Mouse (Mus musculus): Measurements from ENCODE around the gene Aloxe3.

DNA sequence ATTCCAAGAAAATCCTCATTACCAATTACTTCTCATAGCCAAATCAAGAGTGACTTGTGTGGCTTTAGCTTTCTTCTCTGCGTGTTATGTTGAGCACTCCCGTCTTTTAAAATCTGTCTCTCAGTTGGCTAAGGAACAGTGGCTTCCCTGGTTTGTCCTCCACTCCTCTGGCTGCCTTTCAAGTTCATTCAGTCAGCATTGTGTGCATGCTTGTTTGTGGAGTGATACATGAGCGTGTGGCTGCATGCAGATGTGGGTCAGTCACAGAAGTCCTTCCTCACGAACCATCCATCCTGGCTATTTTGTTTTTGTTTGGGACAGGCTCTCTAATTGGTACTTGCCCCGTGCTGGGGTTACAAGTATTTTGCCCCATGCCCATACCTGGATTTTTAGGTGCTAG lies 49.1 kb upstream of the Aloxe3 start:
- TF ChIP-seq CTCF (IDR thresholded peaks at IDR 0.05; ENCODE audit: borderline replicate concordance, extremely low read depth, insufficient read depth, insufficient read length) (no peak), POLR2A (IDR thresholded peaks at IDR 0.05; ENCODE audit: borderline replicate concordance, extremely low read depth, insufficient read depth, insufficient read length, poor library complexity, severe bottlenecking) (no peak)

All from brain, embryonic 14.5 days (tissue).